Mouse (Mus musculus): Measurements from ENCODE around the gene Elmod1. TPM values are rescaled to one million over a fixed set of nuclear protein-coding genes. Genes with fewer than 3 reads are reported as not detected.
A peak's percentile ranks its signal among the peaks of the same experiment; 100 is the strongest.
"Not testable (repeated sequence)": the region's sequence is repeated elsewhere in the genome, so short reads cannot be mapped to it uniquely, and the experiment has no call there.

Elmod1 gene
- 0.68 and 0.70 TPM in 2 replicates for polyA plus RNA-seq (2015; fragmentation: Nextera tagmentation; extraction: Ambion mirVana)

DNA sequence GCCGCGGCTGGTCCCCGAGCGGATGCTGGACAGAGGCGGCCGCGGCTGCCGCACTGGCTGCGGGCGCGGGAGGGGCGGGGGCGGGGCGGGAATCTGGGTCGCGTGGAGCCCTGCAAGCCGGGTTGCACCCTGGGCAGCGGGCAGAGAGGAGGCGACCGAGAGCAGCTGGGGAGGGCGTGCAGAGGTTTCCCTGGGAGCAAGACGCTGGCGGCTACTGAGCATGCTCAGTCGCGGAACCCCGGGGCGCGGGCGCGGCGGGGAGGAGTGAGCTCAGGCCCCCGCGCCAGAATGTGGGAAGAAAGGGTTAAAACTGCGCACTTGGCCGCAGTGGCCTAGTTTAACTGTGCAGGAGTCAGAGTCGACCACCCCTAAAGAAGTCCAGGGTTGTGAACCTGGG, at the start of gene Elmod1:
Elmod1 (minus strand) TSS at position 180 of the 397 bp plus-strand sequence.
- Histone ChIP-seq H3K36me3 (ENCODE audit: control insufficient read depth, insufficient read depth, low read length) (no peaks in the 10 kb centered on the region), H3K4me3 (ENCODE audit: low read length) (peak within 1 kb of the TSS; percentile 49), H3K4me1 (replicated peaks; ENCODE audit: control insufficient read depth, insufficient read depth, low read length) (peaks cover 9% of the 10 kb centered on the region), H3K9ac (ENCODE audit: low read length) (no peak within 1 kb of the TSS), H3K4me2 (ENCODE audit: low read depth, low read length) (peak within 1 kb of the TSS; percentile 77), H3K27me3 (ENCODE audit: control insufficient read depth, insufficient read depth, low read depth, low read length) (peaks cover 31% of the 10 kb centered on the region), H3K9me3 (ENCODE audit: control insufficient read depth, low read length) (no peaks in the 10 kb centered on the region), H3K27ac (ENCODE audit: low read length) (no peak within 1 kb of the TSS)
- ATAC-seq (ENCODE audit: low read depth): peak; percentile 73
- 0% methylated on average over 34 of the region's 36 CpGs for WGBS

DNA sequence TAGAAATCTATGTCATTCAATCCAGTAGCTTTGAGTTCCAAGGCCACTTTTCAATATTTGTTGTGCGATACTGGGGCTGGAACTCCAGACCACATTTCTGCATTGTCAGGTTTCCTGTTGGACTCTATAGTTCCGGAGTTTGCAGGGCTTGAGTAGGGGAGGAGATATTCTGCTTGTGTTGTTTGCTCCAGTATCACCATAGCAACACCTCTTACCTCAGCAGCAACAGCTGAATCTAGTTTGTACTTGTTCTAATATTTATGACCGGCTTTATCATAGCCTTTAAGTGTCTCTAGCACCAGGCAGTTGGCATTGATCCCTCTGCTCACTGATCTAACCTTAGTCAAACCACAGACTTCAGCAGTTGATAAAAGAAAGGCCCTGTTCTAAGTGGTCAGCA, 47.7 kb upstream of the Elmod1 start:
- Histone ChIP-seq H3K9ac (ENCODE audit: low read length) (no peak overlapping the region), H3K9me3 (ENCODE audit: control insufficient read depth, low read length) (no peaks in the 10 kb centered on the region; the same call in 1 of the 2 replicates), H3K27ac (ENCODE audit: low read length) (no peak overlapping the region), H3K27me3 (ENCODE audit: control insufficient read depth, insufficient read depth, low read depth, low read length) (no peaks in the 10 kb centered on the region), H3K36me3 (ENCODE audit: control insufficient read depth, insufficient read depth, low read length) (no peaks in the 10 kb centered on the region), H3K4me2 (ENCODE audit: low read depth, low read length) (no peak overlapping the region), H3K4me1 (replicated peaks; ENCODE audit: control insufficient read depth, insufficient read depth, low read length) (no peaks in the 10 kb centered on the region), H3K4me3 (ENCODE audit: low read length) (no peak overlapping the region)
- WGBS: 51% methylated on average over 3 of the region's 3 CpGs
- ATAC-seq (ENCODE audit: low read depth): no peak

DNA sequence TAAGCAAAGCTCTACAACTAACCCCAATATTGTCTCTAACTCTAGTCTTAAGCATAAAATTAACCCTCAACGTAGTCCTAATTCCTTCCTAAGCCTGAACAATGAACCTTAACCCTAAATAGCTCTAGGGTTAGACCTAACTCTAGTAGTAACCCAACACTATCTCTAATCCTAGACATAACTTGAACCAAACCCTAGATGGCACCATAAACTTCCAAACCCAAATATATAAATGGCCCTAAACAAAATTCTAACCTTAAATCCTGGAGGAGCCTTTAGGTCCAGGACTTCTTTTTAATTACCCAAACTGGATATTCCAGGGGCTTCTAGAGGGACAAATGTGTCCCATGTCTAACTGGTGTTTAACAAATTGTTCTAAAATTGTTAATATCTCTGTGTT, 19.4 kb upstream of the Elmod1 start:
- no peak overlapping the region for H3K9ac ChIP-seq (ENCODE audit: low read length)
- no peak for ATAC-seq (ENCODE audit: low read depth)
- no peaks in the 10 kb centered on the region for H3K27me3 ChIP-seq (ENCODE audit: control insufficient read depth, insufficient read depth, low read depth, low read length)
- no peak overlapping the region for H3K27ac ChIP-seq (ENCODE audit: low read length)
- 52% methylated on average over 1 of the region's 1 CpGs for WGBS
- no peaks in the 10 kb centered on the region for H3K9me3 ChIP-seq (ENCODE audit: control insufficient read depth, low read length)
- no peak overlapping the region for H3K4me2 ChIP-seq (ENCODE audit: low read depth, low read length)
- no peak overlapping the region for H3K4me3 ChIP-seq (ENCODE audit: low read length)
- H3K4me1 ChIP-seq (replicated peaks; ENCODE audit: control insufficient read depth, insufficient read depth, low read length): no peaks in the 10 kb centered on the region
- H3K36me3 ChIP-seq (ENCODE audit: control insufficient read depth, insufficient read depth, low read length): no peaks in the 10 kb centered on the region

DNA sequence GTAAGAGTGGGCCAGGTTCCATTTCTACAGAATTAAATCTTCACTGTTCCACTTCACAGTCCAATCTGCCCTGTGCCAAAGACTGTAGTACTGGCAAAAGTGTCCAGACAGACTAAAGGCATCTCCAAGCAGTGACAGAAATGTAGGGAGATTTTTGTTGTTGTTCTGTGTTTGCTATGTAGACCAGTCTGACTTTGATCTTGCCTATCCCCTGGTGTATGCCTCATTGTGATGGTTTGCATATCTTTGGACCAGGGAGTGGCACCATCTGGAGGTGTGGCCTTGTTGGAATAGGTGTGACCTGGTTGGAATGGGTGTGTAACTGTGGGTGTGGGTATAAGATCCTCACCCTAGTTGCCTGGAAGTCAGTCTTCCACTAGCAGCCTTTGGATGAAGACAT, 17.5 kb upstream of the Elmod1 start:
- H3K27me3 ChIP-seq (ENCODE audit: control insufficient read depth, insufficient read depth, low read depth, low read length); ATAC-seq (ENCODE audit: low read depth); H3K4me3 ChIP-seq (ENCODE audit: low read length); H3K4me2 ChIP-seq (ENCODE audit: low read depth, low read length); H3K9me3 ChIP-seq (ENCODE audit: control insufficient read depth, low read length); H3K4me1 ChIP-seq (replicated peaks; ENCODE audit: control insufficient read depth, insufficient read depth, low read length); H3K36me3 ChIP-seq (ENCODE audit: control insufficient read depth, insufficient read depth, low read length); H3K27ac ChIP-seq (ENCODE audit: low read length); H3K9ac ChIP-seq (ENCODE audit: low read length): not testable (repeated sequence)

DNA sequence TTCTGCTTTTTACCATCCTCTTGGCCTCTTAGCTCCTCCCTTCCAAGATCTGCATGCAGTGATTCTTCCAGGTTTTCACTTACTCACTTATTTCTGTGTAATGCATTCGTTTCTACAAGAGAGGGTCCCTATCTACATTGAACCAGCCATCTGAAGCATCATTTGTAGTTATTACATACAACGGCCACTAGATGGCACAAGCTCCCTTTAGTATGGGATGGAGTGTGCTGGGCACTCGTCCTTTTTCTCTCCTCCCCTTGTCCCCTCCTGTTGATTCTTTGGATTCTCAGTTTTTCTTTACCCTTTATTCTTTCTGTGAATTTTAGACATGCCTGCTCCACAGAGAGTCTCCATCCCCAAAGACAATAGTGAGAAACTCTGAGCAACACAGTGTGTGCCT, 15.8 kb upstream of the Elmod1 start:
- WGBS: 2% methylated on average over 3 of the region's 3 CpGs
- no peak overlapping the region for H3K27ac ChIP-seq (ENCODE audit: low read length)
- H3K9me3 ChIP-seq (ENCODE audit: control insufficient read depth, low read length): no peaks in the 10 kb centered on the region
- no peaks in the 10 kb centered on the region for H3K36me3 ChIP-seq (ENCODE audit: control insufficient read depth, insufficient read depth, low read length)
- peak; percentile 73; the same call in 1 of the 2 replicates for ATAC-seq (ENCODE audit: low read depth)
- H3K9ac ChIP-seq (ENCODE audit: low read length): no peak overlapping the region
- H3K27me3 ChIP-seq (ENCODE audit: control insufficient read depth, insufficient read depth, low read depth, low read length): no peaks in the 10 kb centered on the region
- H3K4me1 ChIP-seq (replicated peaks; ENCODE audit: control insufficient read depth, insufficient read depth, low read length): no peaks in the 10 kb centered on the region
- H3K4me2 ChIP-seq (ENCODE audit: low read depth, low read length): no peak overlapping the region
- H3K4me3 ChIP-seq (ENCODE audit: low read length): no peak overlapping the region

DNA sequence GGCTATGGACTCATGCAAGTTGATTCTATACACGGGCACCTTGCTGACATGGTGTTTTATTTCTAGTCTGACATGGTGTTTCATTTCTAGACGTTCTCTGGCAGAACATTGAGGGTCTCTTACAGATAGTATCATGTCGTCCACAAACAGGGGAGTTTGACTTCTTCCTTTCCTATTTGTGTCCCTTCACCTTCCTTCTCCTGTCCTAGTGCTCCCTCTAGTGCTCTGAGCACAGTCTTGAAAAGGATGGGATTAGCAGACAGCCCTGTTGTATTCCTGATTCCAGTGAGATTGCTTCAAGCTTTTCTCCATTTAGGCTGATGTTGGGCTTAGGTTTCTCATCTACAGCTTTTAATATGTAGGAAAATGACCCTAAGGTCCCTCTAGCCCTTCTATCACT, 11.9 kb upstream of the Elmod1 start:
- 23% methylated on average over 3 of the region's 3 CpGs for WGBS
- Histone ChIP-seq H3K27me3 (ENCODE audit: control insufficient read depth, insufficient read depth, low read depth, low read length) (no peaks in the 10 kb centered on the region), H3K9me3 (ENCODE audit: control insufficient read depth, low read length) (no peaks in the 10 kb centered on the region), H3K27ac (ENCODE audit: low read length) (no peak overlapping the region), H3K4me1 (replicated peaks; ENCODE audit: control insufficient read depth, insufficient read depth, low read length) (no peaks in the 10 kb centered on the region), H3K36me3 (ENCODE audit: control insufficient read depth, insufficient read depth, low read length) (no peaks in the 10 kb centered on the region), H3K4me2 (ENCODE audit: low read depth, low read length) (no peak overlapping the region), H3K9ac (ENCODE audit: low read length) (no peak overlapping the region), H3K4me3 (ENCODE audit: low read length) (no peak overlapping the region)
- ATAC-seq (ENCODE audit: low read depth): no peak

DNA sequence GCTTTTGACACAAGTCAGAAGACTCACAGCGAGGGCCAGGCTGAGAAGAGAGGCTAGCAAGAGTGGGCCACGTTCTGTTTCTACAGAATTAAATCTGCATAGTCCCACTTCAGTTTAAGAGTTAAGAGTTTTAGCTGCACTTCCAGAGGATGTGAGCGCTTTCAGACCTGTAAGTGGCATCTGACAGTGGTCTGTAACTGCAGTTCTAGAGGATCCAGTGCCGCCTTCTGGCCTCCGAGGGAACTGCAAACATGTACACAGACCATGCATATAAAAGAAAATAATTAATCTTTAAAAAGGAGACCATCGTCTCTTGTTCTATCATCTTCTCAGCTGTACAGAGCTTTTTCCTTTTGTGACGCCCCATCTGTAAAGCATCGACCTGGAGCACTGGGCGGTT, 9.8 kb upstream of the Elmod1 start:
- Histone ChIP-seq H3K27me3 (ENCODE audit: control insufficient read depth, insufficient read depth, low read depth, low read length) (no peaks in the 10 kb centered on the region), H3K36me3 (ENCODE audit: control insufficient read depth, insufficient read depth, low read length) (no peaks in the 10 kb centered on the region), H3K4me3 (ENCODE audit: low read length) (no peak overlapping the region), H3K9me3 (ENCODE audit: control insufficient read depth, low read length) (no peaks in the 10 kb centered on the region), H3K4me2 (ENCODE audit: low read depth, low read length) (no peak overlapping the region), H3K27ac (ENCODE audit: low read length) (no peak overlapping the region), H3K9ac (ENCODE audit: low read length) (no peak overlapping the region), H3K4me1 (replicated peaks; ENCODE audit: control insufficient read depth, insufficient read depth, low read length) (no peaks in the 10 kb centered on the region)
- ATAC-seq (ENCODE audit: low read depth): no peak
- WGBS: 32% methylated on average over 9 of the region's 9 CpGs

DNA sequence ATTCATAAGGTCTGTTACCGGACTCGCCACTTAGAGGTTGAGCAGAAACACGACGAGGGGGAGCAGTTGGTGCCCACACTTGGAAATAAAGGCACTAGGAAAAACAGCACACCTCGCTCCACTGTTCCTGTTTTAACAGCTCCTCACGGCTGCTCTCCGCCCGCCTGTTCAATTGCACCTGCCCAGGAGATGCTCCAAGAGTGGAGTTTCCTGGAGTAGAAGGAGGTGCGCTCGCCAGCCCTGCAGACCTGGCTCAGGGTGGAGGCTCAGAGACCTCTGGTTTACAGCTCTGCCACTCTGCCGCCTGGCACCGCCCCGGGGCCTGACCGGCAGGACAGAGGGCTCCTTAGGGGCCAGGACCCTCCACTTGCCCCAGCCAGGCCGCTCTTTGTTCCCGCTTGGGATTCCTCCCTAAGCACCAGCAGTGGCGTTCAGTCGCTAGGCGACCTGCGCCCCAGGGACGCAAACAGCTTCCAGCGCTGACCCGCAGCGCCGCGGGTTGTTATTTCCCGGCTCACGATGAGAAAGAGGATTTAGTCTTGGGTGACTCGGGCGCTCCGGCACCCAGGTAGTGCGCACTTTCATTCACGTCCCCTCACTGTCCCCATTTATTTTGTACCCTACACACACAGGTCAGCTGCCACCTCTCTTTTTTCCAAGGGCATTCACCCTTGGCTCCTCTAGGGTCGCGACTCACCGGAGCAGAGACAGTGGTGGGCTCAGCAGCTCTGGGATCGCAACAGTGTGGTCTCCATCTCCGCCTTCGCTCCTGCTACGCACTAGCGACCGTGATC, 576 bp downstream of the Elmod1 start:
- H3K9ac ChIP-seq (ENCODE audit: low read length): no peak overlapping the region
- H3K4me2 ChIP-seq (ENCODE audit: low read depth, low read length): peak overlapping the region; percentile 77
- 2% methylated on average over 42 of the region's 42 CpGs for WGBS
- H3K27me3 ChIP-seq (ENCODE audit: control insufficient read depth, insufficient read depth, low read depth, low read length): peaks cover 31% of the 10 kb centered on the region
- H3K36me3 ChIP-seq (ENCODE audit: control insufficient read depth, insufficient read depth, low read length): no peaks in the 10 kb centered on the region
- H3K27ac ChIP-seq (ENCODE audit: low read length): no peak overlapping the region
- no peaks in the 10 kb centered on the region for H3K9me3 ChIP-seq (ENCODE audit: control insufficient read depth, low read length)
- peaks cover 9% of the 10 kb centered on the region for H3K4me1 ChIP-seq (replicated peaks; ENCODE audit: control insufficient read depth, insufficient read depth, low read length)
- no peak for ATAC-seq (ENCODE audit: low read depth)
- H3K4me3 ChIP-seq (ENCODE audit: low read length): peak overlapping the region; percentile 49

DNA sequence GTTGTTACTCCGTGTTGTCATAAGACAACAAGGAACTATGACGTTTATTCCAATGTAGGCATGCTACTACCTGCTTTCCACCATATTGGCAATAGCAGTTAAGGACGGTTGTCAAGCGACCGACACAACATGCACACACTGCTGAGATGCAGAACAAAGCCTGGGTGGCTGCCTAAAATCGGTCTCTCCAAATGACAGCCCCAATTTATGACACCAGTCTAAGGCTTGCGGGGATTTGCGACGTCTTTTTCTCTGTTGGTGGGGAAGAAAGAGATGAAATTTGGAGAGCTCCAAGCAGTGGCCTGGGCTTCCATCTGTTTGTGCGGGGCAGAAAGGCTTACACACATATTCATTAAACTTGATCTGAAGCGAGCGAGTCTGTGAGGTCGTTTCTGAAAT, 1.2 kb downstream of the Elmod1 start:
- no peak overlapping the region for H3K27ac ChIP-seq (ENCODE audit: low read length)
- no peak overlapping the region for H3K4me3 ChIP-seq (ENCODE audit: low read length)
- peaks cover 9% of the 10 kb centered on the region for H3K4me1 ChIP-seq (replicated peaks; ENCODE audit: control insufficient read depth, insufficient read depth, low read length)
- H3K4me2 ChIP-seq (ENCODE audit: low read depth, low read length): no peak overlapping the region; the same call in 1 of the 2 replicates
- WGBS: 24% methylated on average over 13 of the region's 13 CpGs
- no peaks in the 10 kb centered on the region for H3K36me3 ChIP-seq (ENCODE audit: control insufficient read depth, insufficient read depth, low read length)
- H3K9me3 ChIP-seq (ENCODE audit: control insufficient read depth, low read length): no peaks in the 10 kb centered on the region
- H3K9ac ChIP-seq (ENCODE audit: low read length): no peak overlapping the region
- H3K27me3 ChIP-seq (ENCODE audit: control insufficient read depth, insufficient read depth, low read depth, low read length): peaks cover 31% of the 10 kb centered on the region
- ATAC-seq (ENCODE audit: low read depth): no peak
